Mouse (Mus musculus) T-helper 17 cell (primary cell): ENCODE measurements around the gene Tshz2.
"Not testable (repeated sequence)": the region's sequence is repeated elsewhere in the genome, so short reads cannot be mapped to it uniquely, and the experiment has no call there.

Source experiments
- in situ Hi-C, 2 experiments: fragments of 300-600 bp; cut with MboI, MseI; formaldehyde crosslinking; loops; 1 replicate in 1 of 2; 2 replicates in 1 of 2; pipeline ENCODE4 v1.15.1; 2025; ENCODE audit warnings: high pct_unique_total_duplicates in 2 of 2

Gene Tshz2

DNA sequence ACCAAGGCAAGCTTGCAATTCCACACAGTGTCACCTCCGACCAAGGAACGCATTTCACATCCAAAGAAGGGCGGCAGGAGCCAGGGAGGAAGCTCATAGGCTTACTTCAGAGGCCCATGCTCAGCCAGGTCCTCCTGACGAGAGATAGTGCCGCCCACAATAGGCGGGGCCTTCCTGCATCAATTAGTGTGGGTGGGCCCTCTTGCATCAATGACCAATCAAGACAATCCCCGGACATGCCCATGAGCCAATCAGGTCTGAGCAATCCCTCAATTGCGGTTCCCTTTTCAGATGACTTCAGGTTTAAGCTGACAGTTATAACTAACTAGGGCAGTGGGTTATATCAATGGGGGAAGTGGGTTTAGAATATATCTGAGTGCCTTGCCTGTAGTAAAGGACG lies 120.6 kb downstream of the Tshz2 start:
- in situ Hi-C loops = no loop called here

DNA sequence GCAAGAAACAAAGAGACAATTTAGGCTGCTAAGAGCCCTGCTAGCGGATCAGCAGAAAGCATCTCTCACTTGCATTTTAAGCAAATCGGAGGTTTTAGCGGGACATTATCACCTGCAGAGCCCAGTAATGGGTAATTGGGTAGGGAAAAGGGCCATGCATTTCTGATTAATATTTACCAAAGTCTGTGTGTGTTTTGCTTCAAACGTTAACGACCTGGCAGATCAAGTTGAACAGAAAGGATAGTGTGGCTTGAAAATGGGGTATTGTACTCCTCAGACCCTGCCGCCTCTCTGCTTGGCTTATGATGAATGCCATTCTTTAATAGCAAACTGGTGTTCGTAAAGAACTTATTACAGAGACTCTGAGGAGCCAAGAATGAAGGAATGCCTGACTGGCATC lies 122.3 kb downstream of the Tshz2 start:
- in situ Hi-C loops = no loop called here

DNA sequence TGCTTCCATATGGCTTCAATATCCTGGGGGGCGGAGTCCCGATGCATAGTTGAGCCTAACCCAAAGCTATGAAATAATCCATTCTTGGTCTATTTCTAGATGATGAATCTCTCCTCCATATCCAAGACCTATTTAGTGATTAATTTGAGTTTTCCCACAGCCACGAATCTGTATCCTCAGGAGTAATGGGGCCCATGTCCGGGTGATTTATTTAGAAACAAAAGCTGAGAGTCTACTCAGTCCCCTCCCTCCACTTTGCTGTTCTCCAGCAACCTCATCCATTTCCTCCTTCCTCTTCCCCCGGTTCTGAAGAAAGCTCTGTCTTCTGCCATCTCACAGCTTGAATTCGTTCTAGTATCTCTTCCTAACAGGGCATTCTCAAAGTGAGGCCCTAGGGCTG lies 125.3 kb downstream of the Tshz2 start:
- in situ Hi-C loops = no loop called here

DNA sequence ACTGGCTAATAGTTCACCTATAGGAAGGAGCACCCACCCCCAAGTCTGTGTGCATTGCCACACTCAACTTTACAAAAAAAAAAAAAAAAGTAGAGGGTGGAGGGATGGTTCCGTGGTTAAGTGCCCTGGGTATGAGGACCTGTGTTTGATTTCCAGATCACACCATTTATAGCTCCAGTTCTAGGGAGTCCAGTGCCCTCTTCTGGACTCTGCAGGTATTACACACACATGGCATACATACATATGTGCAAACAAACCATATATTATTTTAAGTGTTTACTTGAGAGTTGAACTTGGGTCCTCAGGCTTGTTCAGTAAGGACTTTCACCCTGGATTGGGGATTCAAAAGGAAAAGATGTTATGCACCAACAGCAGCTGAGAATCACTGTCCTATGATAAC lies 127.3 kb downstream of the Tshz2 start:
- in situ Hi-C loops = no loop called here

DNA sequence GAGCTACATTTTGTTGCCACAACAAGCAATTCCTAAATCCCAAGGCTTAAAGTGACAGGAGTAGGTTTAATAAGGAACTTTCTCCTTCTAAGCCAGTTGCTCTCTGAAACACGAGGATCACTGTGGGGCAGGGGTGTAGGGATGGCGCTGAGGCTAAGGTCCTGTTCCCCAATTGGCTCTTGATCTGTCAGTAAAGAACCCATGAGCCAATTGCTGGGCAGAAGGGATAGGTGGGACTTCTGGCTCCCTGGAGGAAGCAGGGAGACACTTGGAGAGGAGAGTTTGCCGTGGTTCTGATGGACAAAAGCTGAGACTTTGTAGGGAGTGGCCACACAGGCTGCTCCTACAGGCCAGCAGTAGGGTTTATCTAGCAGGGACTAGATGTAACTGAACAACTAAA lies 128.9 kb downstream of the Tshz2 start:
- in situ Hi-C loops = no loop called here

DNA sequence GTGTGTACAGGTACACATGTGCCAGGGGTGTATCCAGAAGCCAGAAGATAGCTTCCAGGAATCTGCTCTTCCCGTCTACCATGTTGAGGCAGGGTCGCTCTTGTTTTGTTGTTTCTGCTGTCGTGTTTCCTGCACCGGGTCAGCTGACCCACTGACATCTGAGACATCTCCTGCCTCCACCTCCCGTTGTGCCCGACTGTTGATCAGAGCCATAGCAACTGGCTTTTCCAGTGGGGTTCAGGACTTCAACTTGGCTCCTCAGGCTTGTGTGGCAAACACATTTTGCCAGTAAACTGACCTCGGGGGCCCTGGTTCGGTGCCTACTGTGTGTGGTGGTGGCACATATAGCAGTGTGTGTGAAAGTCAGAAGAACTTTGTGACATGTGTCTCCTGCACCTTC lies 129.5 kb downstream of the Tshz2 start:
- in situ Hi-C loops = no loop called here

DNA sequence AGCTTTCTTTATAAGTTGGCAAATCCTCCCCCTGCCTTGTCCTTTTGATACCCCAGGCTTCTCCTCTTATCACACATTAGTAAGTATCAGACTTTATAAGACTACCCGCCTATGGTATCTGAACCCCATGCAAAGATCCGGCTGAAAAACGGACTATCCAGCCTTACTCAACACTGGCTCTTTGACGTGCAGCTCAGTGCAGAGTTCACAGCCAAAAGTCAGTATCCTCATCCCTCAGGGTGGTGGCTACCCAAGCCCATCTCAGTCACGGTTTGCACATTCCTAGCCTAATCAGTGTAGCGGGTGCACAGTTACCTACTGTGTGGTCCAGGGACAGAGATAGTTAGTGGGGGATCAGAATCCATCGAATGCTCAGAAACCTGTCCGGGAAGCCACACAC lies 130.9 kb downstream of the Tshz2 start:
- in situ Hi-C loops = no loop called here

DNA sequence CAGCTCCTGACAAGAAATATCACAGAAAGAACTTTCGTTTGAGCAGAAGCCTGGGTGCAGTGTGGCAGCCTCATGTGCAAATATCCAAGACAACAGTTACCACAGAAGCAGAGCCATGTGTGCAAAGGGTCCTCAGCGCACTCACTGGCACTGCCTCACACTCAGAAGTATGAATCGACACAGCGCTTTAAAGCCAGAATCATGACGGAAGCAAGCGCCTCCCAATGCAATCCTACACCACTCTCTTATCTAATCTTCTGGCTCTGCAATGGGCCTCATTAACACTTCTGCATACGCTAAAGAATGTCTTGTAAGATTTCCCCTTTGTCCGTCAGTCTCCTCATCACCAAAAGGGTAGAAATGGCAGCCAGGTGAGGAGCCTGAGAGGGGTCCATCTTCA lies 133.4 kb downstream of the Tshz2 start:
- in situ Hi-C loops = no loop called here

DNA sequence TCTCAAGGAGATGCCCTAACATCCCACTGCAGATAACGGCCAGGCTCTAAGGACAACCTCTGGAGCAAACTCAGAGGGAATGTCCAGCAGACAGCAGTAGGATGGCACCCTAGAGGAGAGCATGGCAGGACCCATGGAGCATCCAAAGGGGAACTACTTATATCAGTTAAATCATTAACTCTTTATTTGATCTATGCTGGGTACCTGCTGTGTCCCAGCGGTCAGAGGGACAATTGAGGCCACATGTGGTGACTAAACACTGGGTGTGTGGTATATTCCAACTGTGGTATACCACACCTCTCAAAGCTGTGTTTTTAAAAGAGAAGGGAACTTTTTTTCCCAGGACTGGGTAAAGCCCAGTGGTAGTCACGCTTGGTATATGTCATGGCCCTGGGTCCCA lies 134.5 kb downstream of the Tshz2 start:
- in situ Hi-C loops = no loop called here

DNA sequence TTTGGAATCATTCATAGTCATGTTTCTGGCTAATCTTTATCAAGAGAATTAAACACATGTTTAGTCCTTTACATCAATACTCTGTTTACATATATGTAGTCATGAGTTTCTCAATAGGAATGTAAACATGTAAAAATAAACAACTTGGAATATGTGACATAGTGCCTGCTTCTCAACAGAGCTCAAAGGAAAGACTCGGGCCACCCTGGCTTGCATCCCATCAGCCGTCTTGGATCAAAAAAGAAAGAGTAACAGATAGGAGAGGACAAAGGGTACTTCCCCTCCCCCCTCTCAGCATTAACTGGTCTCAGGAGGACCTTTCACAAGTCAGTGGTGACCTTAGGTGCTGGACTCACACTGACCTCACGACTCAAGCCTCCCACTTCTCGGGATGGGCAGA lies 142.3 kb downstream of the Tshz2 start:
- in situ Hi-C loops = no loop called here

DNA sequence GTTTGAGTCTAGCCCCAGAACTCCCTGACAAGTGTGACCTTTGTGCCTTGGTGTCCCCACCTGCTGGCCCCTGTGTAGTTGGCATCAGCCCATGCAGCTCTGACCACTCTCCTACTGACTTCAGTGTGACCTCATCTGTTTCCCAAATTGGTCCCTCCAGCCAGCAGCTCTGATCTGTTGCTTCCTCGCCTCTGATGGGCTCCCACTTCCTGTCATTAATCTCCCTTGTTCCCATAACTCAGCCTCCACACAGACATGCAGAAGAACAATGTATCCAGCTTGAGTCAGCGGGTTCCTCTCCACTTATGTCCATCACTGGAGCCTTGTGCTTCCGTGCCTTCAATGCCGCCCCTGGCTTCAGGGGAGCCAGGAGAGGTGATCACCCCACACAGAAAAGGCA lies 144.4 kb downstream of the Tshz2 start:
- in situ Hi-C loops = no loop called here

DNA sequence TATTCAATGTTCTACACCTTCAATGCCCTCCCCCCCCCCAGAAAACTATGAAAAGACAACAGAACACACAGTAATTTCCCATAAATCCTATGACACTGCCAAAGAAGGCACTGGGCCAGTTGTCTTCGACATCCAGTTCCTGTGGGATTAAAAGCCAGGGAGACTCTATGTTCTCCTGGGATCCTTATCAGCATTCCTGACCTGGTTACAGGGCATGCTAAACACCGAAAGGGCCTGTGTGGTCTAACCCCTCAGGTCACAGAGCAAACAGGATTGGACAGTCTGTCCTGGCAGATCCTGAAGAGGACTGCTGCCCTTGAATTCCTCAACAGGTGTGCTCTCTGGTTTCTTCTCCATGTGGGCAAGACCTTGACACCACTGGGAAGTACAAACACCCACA lies 145.0 kb downstream of the Tshz2 start:
- in situ Hi-C loops = no loop called here

DNA sequence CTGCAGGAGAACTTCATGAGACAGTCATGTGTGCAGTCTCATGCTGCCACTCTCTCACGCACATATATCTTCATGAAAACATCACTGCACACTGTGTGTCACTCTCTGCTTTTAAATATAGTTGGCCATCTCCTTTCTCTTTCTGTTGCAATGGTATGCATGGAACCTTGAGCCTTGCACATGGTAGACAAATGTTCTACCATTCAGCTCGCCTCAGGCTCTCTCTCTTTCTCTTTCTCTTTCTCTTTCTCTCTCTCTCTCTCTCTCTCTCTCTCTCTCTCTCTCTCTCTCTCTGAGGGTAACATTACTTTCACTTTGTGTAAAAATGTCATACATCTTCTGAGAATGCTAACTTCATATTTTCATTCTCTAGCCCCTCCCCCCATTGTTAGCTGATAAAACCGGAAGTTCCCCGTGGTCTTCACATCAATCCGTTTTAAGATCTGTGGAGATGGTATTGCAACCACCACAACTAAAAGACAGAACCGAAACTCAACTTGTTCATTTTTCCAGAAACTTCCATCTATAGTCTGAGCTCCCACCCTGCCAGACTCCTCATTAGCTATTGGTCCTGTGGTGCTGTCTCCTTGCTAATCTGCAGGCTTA lies 146.0 kb downstream of the Tshz2 start:
- in situ Hi-C loops = no loop called here

DNA sequence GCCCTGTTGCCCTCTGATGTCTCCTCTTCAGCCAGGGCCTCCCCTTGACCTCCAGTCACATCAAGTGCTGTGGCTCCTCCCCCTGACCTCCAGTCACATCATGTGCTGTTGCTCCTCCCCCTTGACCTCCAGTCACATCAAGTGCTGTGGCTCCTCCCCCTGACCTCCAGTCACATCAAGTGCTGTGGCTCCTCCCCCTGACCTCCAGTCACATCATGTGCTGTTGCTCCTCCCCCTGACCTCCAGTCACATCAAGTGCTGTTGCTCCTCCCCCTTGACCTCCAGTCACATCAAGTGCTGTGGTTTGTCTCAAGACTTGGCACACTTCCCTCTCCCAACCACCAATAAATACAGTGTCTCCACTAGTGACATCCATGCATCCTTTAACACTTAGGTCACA lies 148.9 kb downstream of the Tshz2 start:
- in situ Hi-C loops = not testable (repeated sequence)

DNA sequence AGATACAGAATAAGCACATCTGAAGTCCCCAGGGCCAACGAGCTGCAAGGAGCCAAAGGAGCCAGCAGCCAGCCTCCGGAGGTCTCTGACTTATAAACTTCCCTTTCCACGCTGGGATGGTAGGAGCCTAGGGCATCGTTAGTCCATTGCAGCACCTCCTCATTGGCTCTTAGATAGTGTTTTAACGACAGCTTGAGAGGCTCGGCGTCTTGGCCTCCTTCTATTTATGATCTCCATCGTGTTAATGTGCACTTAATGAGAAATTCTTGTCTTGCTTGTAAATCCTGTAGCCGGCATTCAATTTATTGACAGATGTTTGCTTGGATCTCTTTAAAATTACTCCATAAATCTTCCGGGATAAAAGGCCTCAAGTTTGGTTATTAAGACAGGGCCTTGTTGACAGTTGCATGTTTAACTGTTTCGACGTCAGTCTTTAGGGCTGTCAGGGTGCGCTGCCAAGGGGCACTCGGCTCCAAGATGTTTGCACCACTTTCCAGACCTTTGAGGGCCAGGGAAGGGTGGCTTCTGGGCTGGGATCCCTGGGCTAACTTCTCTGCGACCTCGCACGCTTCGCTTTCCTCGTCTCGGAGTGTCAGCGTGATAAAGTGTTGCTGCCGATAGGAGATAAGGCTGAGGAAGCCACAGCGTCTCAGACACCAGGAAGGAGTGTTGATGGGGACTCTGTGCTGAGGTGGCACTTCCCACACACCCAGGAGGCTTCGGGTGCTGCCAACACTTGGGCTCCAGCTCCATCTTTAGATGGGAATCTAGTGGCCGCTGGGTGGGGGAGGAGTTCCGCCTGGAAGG lies 150.3 kb downstream of the Tshz2 start:
- in situ Hi-C loops = no loop called here

DNA sequence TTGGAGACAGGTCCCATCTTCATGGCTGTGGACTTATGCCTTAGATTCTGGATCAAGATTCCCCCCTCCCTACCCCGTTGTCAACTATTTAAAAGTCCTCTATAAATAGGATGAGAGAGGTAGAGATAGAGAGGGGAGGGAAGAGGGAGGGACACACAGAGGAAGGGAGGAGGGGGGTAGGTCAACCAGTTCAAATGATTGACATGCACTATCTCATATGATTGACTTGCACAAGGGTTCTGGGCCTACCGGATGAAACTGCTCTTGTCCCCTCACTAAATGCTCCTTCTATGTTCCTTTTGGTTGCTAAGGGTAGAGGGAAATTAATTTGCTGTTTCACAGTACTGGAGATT lies 150.8 kb downstream of the Tshz2 start:
- in situ Hi-C loops = no loop called here

DNA sequence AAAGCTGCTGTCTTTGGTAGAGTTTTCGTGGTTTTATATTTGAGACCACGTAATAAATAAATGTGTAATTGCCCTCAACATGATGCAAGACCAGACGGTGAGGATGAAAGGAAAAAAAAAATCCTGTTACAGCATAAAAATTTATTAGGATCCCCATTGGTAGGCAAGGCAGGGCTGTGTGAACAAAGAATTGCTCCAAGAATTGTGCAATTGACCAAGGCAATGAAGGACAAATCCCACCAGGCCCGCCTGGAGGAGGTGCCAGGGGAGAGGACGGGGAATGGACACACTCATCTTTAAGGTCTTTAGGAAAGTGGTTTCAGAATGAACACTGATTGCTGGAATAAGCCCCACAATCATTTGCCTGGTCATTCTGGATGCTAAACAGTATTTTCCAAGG lies 154.6 kb downstream of the Tshz2 start:
- in situ Hi-C loops = no loop called here

DNA sequence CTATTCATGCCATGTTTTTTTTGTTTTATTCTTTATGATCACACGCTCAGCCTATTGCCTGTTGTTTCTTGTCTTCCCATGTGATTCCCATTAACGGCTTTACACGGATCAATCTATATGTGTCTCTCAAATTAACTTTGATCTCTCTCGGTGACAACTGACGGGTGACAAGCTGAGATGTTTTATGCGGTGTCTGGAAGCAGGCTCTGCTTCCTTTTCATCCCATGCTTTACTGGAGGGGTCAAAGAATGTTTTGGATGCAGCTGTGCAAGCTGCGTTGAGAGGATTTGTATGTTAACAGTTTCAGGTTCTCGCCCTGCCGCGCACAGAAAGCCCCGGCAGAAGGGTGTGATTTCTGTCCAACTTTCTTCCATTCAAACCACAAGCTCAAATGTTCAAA lies 155.1 kb downstream of the Tshz2 start:
- in situ Hi-C loops = no loop called here

DNA sequence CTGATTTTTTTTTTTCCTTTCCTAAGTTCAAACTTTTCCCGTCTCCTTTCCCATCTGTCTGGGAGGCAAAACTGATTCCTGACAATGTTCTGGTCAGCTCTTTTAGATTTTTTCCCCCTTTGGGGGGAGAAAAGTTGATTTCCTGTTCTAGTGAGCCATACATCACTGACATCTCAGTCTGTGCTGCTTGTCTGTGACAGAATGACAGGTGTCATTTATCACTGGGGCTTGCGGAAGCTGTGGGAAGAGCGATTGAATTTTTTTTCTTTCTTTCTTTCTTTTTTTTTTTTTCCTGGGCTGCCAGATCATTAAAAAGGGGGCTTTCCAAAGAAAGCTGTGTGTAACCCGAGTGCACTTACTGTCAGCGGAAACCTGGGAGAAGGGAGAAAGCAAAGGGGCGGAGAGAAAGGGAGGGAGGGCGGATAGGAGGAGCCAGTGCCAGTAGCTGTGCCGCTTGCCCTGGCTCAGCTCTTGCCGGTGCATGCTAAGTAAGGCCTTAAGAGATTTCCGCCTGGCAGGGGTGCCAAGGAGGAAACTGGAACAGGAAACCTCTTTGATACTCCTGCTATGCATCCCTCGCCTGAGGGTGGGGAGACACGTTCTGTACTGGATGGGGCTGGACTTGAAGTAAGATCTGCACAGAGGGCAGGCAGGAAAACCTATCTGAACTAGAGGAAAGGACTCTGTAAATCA lies 157.8 kb downstream of the Tshz2 start:
- in situ Hi-C loops = no loop called here

DNA sequence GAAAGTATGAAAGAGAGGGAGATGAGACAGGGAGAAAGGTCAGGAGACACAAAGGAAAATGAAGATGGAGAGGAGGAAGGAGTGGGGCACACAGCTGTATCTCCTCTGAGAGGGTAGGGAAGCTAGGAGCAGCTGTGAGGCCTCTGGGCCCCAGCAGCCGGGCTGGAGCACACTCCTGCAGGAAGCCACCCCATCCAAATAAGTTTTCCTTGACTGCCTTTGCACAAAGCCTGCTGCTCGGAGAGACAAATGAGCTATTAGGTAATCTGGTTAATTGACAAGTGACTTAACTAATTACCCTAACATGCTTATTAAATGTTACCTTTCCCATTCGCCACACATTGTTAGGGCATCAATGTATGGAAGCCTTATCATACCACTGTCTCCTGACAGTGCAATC lies 159.9 kb downstream of the Tshz2 start:
- in situ Hi-C loops = no loop called here

DNA sequence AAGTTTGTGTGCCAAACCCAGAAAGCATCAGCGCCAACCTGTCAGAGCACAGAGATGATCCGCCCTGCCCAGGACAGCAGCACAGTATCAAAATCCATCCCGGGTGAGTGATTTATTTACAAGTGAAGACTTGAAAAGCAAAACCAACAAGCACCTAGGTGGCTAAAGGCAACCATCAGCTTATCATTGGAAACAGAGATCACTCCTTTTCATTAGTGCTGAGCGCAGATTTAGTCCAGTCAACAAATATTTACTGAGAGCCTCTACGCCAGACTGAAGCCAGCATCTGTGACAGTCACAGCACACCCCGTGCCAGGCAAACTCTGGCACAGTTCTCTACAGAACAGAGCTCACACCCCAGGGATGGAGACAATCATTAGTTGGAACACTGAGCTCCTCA lies 169.4 kb downstream of the Tshz2 start:
- in situ Hi-C loops = no loop called here

DNA sequence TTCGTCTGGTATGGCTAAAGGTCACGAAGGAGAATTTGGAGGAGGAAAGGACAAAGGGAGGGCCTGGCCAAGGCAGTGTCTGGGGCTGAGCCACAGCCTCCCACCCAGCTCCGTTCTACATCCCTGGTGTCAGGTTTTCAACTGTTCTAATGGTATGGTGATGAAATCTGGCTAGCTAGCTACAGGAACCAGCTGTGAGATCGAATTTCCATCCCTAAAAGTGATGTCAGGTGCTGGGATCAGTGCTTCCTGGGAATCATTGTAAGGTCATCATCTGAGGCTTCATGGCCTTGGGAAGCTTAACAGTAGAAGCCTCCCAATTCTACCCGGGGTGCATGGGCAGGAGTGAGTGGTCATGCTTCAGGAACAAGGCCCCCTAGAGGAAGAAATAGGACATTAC lies 171.6 kb downstream of the Tshz2 start:
- in situ Hi-C loops = no loop called here

DNA sequence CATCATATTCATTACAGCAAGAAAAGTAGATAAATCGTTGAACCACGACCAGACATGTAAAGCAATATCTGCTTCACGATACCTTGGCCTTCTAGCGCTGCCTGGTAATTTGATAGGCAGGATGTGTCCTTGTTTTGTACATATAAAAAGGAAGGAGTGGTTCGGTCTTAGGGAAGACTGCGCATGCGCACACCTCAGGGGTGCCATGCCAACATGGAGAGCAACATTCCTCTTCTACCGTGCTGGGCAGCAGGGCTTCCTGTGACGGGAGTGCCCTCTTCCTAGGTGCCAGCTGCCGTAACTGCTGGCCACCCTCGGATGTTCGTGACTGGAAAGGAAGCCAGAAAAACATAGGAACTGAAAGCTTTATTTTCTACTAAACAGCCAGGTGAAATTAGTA lies 172.7 kb downstream of the Tshz2 start:
- in situ Hi-C loops = no loop called here
